Mouse (Mus musculus) forebrain, embryonic 10.5 days (tissue): ENCODE data around the gene Rnaseh2b. TPM values are rescaled to one million over a fixed set of nuclear protein-coding genes. Genes with fewer than 3 reads are reported as not detected.

Experiments
- DNase-seq: peaks from one replicate; pipeline ENCODE4 v3.0.0-alpha.2; 2017; ENCODE audit warnings: low spot score; ENCODE audit errors: extremely low spot score
- H3K27ac ChIP-seq: fragments of 300-500 bp; sonication (generic); 2 replicates; pipeline ENCODE4 v1.5.1; 2016; ENCODE audit warnings: mild to moderate bottlenecking
- H3K27me3 ChIP-seq: fragments of 300-500 bp; sonication (generic); 2 replicates; pipeline ENCODE4 v1.6.1; 2016; ENCODE audit warnings: mild to moderate bottlenecking; ENCODE audit not compliant: poor library complexity, severe bottlenecking
- H3K36me3 ChIP-seq: fragments of 300-500 bp; sonication (generic); replicated peaks from 2 replicates; pipeline ENCODE4 v1.6.1; 2016; ENCODE audit warnings: mild to moderate bottlenecking, moderate library complexity
- H3K4me1 ChIP-seq: fragments of 300-500 bp; sonication (generic); 2 replicates; pipeline ENCODE4 v1.6.1; 2016
- H3K4me3 ChIP-seq: fragments of 300-500 bp; sonication (generic); 2 replicates; pipeline ENCODE4 v1.5.1; 2016; ENCODE audit warnings: mild to moderate bottlenecking, moderate library complexity
- H3K9me3 ChIP-seq: fragments of 300-500 bp; sonication (generic); 2 replicates; pipeline ENCODE4 v1.6.1; 2016; ENCODE audit warnings: mild to moderate bottlenecking, moderate library complexity
- WGBS: fragments of 180-500 bp; shearing (Covaris S2); methylation state at CpG from one replicate; pipeline ENCODE4 v1.1.7; 2016; 5-methylcytosine and 5-hydroxymethylcytosine counted together
- polyA plus RNA-seq: library from polyadenylated mRNA; unstranded; fragments of >200 nt; fragmentation: Nextera tagmentation; extraction: Ambion mirVana; gene quantifications from 2 replicates; pipeline ENCODE4 v1.2.1, GENCODE M21; 2016

The Rnaseh2b gene
- polyA plus RNA-seq, 1 experiment from 2014 or later, result 79.2 TPM

- WGBS, result 87% methylated on average over 5 of the region's 5 CpGs
- H3K27me3 ChIP-seq, result no peaks in the 10 kb centered on the region
- no peak for DNase-seq
- peaks cover 23% of the 10 kb centered on the region for H3K4me1 ChIP-seq
- no peaks in the 10 kb centered on the region for H3K9me3 ChIP-seq
- no peak overlapping the region for H3K4me3 ChIP-seq
- no peak overlapping the region for H3K27ac ChIP-seq
- peaks cover 38% of the 10 kb centered on the region for H3K36me3 ChIP-seq
Measured at GRCm38 (mm10) chr14:62349786-62350185, 57.4 kb downstream of the Rnaseh2b start.

GRCm38 (mm10) chr14:62350186-62350585, 57.8 kb downstream of the Rnaseh2b start:
- Histone ChIP-seq H3K4me3 (no peak overlapping the region), H3K9me3 (no peaks in the 10 kb centered on the region), H3K4me1 (peaks cover 23% of the 10 kb centered on the region), H3K27ac (no peak overlapping the region), H3K27me3 (no peaks in the 10 kb centered on the region), H3K36me3 (peaks cover 38% of the 10 kb centered on the region)
- WGBS, result 78% methylated on average over 4 of the region's 4 CpGs
- no peak for DNase-seq

DNA sequence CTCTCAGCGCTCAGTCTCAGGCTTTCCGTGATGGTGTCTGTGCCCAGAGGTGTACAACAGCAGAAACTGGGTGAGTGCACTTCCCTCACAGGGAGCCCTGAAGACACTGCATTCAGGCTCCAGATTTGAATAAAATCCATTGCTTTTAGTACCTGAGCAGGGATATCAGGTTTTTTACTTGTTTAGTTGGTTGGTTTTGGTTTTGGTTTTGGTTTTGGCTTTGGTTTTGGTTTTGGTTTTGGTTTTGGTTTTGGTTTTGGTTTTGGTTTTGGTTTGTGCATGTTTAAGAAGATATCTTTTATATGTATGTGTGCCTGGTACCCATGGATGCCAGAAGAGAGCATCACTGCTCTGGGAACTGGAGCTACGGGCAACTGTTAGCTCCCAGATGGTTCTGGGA, 58.5 kb downstream of the Rnaseh2b start:
- no peak for DNase-seq
- peaks cover 23% of the 10 kb centered on the region for H3K4me1 ChIP-seq
- 92% methylated on average over 3 of the region's 3 CpGs for WGBS
- H3K4me3 ChIP-seq, result no peak overlapping the region
- no peaks in the 10 kb centered on the region for H3K27me3 ChIP-seq
- H3K27ac ChIP-seq, result no peak overlapping the region
- H3K9me3 ChIP-seq, result no peaks in the 10 kb centered on the region
- peaks cover 38% of the 10 kb centered on the region for H3K36me3 ChIP-seq

- Histone ChIP-seq H3K9me3 (no peaks in the 10 kb centered on the region), H3K27ac (no peak overlapping the region; the same call in 1 of the 2 replicates), H3K4me1 (0 out of 2 replicates have a peak, but pooled peaks cover 6% of the 10 kb centered on the region), H3K27me3 (no peaks in the 10 kb centered on the region), H3K4me3 (no peak overlapping the region), H3K36me3 (peaks cover 38% of the 10 kb centered on the region)
- WGBS, result 74% methylated on average over 9 of the region's 9 CpGs
- no peak for DNase-seq
Measured at GRCm38 (mm10) chr14:62353372-62353771, 61.0 kb downstream of the Rnaseh2b start.

DNA sequence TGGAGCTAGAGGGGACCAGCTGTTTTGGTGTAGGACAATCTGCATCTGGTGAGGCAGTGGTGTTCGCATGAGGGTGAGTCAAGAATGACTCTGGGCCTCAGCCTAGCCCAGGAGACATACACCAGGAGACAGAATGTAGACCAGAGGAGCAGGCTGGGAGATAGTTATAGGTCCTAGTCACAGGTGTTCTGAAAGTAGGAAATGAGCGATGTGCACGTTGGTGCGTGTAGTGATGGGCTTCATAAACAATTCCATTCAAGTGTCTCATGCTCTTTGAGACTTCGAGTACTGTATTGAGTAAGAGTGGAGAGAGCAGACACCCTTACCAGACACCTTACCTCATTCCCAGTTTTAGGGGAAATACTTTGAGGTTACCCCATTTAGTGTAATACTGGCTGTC, 61.4 kb downstream of the Rnaseh2b start:
- Histone ChIP-seq H3K27ac (no peak overlapping the region), H3K4me1 (0 out of 2 replicates have a peak, but pooled peaks cover 6% of the 10 kb centered on the region), H3K4me3 (no peak overlapping the region), H3K36me3 (peaks cover 38% of the 10 kb centered on the region), H3K27me3 (no peaks in the 10 kb centered on the region), H3K9me3 (no peaks in the 10 kb centered on the region)
- DNase-seq, result no peak
- WGBS, result 96% methylated on average over 5 of the region's 5 CpGs

DNA sequence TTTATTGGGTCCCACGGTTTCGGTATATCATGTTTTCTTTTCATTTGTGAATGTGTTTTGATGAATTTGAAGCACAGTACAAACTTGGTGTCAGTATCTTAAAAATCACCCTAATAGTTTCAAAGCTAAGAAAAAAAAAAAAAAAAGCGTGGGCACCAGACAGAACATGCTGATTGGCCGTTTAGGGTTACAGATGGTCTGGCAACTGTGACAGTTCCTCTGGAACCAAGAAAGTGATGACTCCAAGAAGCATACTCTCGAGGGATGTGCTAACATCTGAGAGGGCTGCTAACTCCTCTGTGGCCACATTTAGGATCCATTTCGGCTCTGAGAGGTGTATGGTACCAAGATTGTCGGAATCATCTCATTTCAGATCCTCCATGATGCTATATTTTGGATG, 62.8 kb downstream of the Rnaseh2b start:
- Histone ChIP-seq H3K4me1 (0 out of 2 replicates have a peak, but pooled peaks cover 6% of the 10 kb centered on the region), H3K36me3 (peaks cover 31% of the 10 kb centered on the region), H3K9me3 (no peaks in the 10 kb centered on the region), H3K27me3 (no peaks in the 10 kb centered on the region), H3K27ac (no peak overlapping the region), H3K4me3 (no peak overlapping the region)
- DNase-seq, result no peak
- WGBS, result 89% methylated on average over 7 of the region's 7 CpGs

- Histone ChIP-seq H3K27me3 (no peaks in the 10 kb centered on the region), H3K36me3 (peaks cover 65% of the 10 kb centered on the region), H3K4me3 (no peak overlapping the region), H3K27ac (no peak overlapping the region), H3K9me3 (no peaks in the 10 kb centered on the region), H3K4me1 (no peaks in the 10 kb centered on the region)
- WGBS, result 88% methylated on average over 8 of the region's 8 CpGs
- no peak for DNase-seq
Measured at GRCm38 (mm10) chr14:62361263-62361980, 69.0 kb downstream of the Rnaseh2b start.

DNA sequence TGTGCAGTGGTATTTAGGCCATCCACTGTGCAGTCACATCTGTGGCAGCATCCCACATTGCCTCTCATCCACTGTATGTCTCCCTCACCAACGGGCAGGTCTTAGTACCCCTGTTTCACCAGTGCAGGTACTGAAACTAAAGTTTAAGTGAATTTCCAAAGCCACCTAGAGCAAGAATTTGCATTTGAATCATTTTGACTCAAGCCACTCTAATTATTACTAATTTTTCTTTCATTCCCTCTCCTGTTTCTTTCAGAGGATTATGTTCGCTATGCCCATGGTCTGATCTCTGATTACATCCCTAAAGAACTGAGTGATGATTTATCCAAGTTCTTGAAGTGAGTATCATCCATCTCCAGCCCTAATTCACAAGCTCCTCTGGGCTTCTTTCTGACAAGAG, 71.4 kb downstream of the Rnaseh2b start:
- peaks cover 77% of the 10 kb centered on the region for H3K36me3 ChIP-seq
- H3K27ac ChIP-seq, result no peak overlapping the region
- H3K4me1 ChIP-seq, result no peaks in the 10 kb centered on the region
- no peaks in the 10 kb centered on the region for H3K9me3 ChIP-seq
- no peaks in the 10 kb centered on the region for H3K27me3 ChIP-seq
- no peak overlapping the region for H3K4me3 ChIP-seq
- no peak for DNase-seq
- WGBS, result 93% methylated on average over 2 of the region's 2 CpGs

DNA sequence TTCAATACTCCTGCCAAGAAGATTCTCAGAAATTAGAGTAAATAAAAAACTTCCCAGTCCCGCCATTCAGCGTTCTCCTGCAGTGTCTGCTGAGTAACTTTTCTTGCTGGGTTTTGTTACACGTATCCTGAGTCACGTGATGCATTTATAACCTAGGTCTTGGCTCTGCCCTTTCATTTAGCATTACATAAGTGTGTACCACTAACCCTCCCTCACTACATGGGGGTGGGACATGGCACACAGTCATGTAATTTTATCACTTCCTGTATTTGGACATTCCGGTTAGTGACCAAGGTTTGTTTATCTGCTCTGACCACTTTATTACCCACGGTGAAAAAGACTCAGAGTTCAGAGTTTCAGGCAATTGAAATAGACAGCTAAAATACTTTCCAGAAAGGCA, 78.4 kb downstream of the Rnaseh2b start:
- 88% methylated on average over 6 of the region's 6 CpGs for WGBS
- H3K4me3 ChIP-seq, result no peak overlapping the region
- H3K9me3 ChIP-seq, result no peaks in the 10 kb centered on the region
- no peak overlapping the region for H3K27ac ChIP-seq
- no peak for DNase-seq
- H3K27me3 ChIP-seq, result no peaks in the 10 kb centered on the region
- peaks cover 52% of the 10 kb centered on the region for H3K36me3 ChIP-seq
- no peaks in the 10 kb centered on the region for H3K4me1 ChIP-seq

DNA sequence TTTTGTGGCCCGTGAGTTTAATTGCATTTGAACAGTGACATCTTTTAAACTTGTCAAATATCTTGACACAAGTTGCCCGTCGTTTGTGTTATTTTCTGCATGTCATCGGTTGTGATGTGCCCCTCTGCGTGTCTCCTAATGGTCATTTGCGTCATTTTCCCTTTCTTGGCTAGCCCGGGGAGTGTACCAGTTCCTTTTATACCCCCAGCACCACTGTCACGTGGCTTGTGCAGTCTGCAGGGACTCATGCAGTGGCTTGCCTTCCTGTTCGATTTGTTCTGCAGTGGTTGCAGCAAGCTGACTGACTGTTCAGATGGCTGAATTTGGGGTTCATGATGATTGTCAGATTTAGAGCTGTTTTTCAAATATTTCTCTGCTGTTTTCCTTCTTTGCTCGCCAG, 81.6 kb downstream of the Rnaseh2b start:
- peaks cover 49% of the 10 kb centered on the region for H3K36me3 ChIP-seq
- no peak for DNase-seq
- H3K9me3 ChIP-seq, result no peaks in the 10 kb centered on the region
- no peaks in the 10 kb centered on the region for H3K4me1 ChIP-seq
- 90% methylated on average over 10 of the region's 10 CpGs for WGBS
- H3K4me3 ChIP-seq, result no peak overlapping the region
- H3K27ac ChIP-seq, result no peak overlapping the region
- no peaks in the 10 kb centered on the region for H3K27me3 ChIP-seq

DNA sequence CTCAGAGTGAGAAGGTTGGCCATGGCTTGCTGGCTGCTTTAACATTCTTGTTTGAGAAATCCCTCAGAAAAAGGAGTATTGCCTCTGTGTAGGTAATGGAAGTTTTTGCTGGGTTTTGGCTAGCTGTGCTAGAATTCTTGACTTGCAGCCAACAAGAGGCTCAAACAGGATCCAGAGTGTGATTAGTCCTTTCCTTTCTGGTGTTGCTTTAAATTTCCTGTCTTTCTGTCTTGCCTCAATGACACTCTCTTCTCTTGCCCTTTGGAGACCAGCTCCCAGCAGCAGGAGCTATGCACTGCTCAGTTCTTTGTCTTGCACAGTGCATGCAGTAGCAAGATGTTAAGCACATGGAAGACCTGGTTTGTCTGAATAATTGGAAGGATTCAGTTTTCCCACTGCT, 83.3 kb downstream of the Rnaseh2b start:
- H3K36me3 ChIP-seq, result peaks cover 34% of the 10 kb centered on the region
- H3K4me1 ChIP-seq, result 0 out of 2 replicates have a peak, but pooled peaks cover 3% of the 10 kb centered on the region
- H3K9me3 ChIP-seq, result no peaks in the 10 kb centered on the region
- no peak for DNase-seq
- no peak overlapping the region for H3K4me3 ChIP-seq
- no peaks in the 10 kb centered on the region for H3K27me3 ChIP-seq
- H3K27ac ChIP-seq, result no peak overlapping the region

DNA sequence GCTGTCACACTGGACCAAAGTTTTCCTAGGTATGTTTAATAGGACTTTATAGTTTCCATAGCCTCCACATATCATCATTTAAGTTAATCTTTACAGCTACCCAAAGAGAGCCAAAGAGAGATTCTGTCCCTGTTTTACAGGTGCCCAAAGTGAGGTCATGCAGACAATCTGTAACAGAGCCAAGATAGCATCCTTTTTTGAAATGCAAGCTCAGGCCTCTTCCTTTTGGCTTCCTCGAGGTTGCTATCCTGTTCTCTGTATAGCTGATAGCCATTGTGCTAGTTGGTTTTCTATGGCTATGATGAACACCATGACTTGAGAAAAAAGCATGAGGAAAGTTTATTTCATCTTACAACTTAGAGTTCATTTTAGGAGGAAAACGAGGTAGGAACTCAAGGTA, 83.7 kb downstream of the Rnaseh2b start:
- Histone ChIP-seq H3K9me3 (no peaks in the 10 kb centered on the region), H3K27ac (no peak overlapping the region), H3K4me1 (0 out of 2 replicates have a peak, but pooled peaks cover 3% of the 10 kb centered on the region), H3K27me3 (no peaks in the 10 kb centered on the region), H3K4me3 (no peak overlapping the region), H3K36me3 (peaks cover 34% of the 10 kb centered on the region)
- 82% methylated on average over 2 of the region's 2 CpGs for WGBS
- no peak for DNase-seq

DNA sequence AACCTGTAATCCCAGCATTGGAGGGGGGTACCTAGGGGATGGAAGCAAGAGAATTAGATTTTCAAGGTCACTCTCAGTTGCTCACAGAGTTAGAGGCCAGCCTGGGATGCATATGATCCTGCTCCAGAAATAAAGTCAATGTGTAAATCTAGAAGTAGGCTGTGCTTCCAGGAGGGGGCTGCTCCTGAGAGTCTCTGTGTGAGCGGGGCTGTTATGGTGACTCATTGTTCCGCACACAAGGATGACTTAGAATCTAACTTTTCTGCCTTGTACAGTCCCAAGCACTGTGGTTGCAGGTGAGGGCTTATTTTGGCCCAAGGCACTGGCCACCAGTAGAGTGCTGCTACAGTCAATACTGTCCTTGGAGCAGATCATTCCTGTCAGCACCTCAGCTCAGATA, 87.0 kb downstream of the Rnaseh2b start:
- H3K27ac ChIP-seq, result no peak overlapping the region
- no peak for DNase-seq
- H3K4me3 ChIP-seq, result no peak overlapping the region
- 0 out of 2 replicates have a peak, but pooled peaks cover 3% of the 10 kb centered on the region for H3K4me1 ChIP-seq
- H3K36me3 ChIP-seq, result peaks cover 25% of the 10 kb centered on the region
- H3K27me3 ChIP-seq, result no peaks in the 10 kb centered on the region
- no peaks in the 10 kb centered on the region for H3K9me3 ChIP-seq
- WGBS, result 90% methylated on average over 2 of the region's 2 CpGs
